Mouse (Mus musculus): ENCODE measurements at regions not wholly inside any gene's neighbourhood (a gene's known extent, or its start where the extent isn't known, plus 50 kb on each side); places are given as distances from the start of the nearest gene placed in this dataset.

GRCm38 (mm10) chr7:124914972-124915371 lies 529.5 kb upstream of the Kdm8 start:
- Histone ChIP-seq H3K9me3 (replicated peaks; ENCODE audit: low read length) (no peaks in the 10 kb centered on the region), H3K4me1 (replicated peaks; ENCODE audit: insufficient read depth, low read length) (no peaks in the 10 kb centered on the region), H3K27ac (no peak overlapping the region), H3K27me3 (ENCODE audit: insufficient read depth, low read length) (no peaks in the 10 kb centered on the region), H3K4me3 (replicated peaks; ENCODE audit: low read depth, low read length) (no peak overlapping the region), H3K9ac (ENCODE audit: low read depth, low read length) (no peak overlapping the region), H3K36me3 (ENCODE audit: insufficient read depth, low read length) (no peaks in the 10 kb centered on the region), H3K4me2 (ENCODE audit: low read length) (no peak overlapping the region)
- ATAC-seq (replicated peaks; ENCODE audit: low FRiP score, low read depth), result no peak
- DNase-seq (ENCODE audit: low spot score), result no peak
- TF ChIP-seq CTCF (IDR thresholded peaks at IDR 0.05; ENCODE audit: low read depth), result no peak
- WGBS, result 53% methylated on average over 6 of the region's 6 CpGs

GRCm38 (mm10) chr7:124915637-124916036 lies 528.8 kb upstream of the Kdm8 start:
- H3K4me3 ChIP-seq (replicated peaks; ENCODE audit: low read depth, low read length), result no peak overlapping the region
- TF ChIP-seq CTCF (IDR thresholded peaks at IDR 0.05; ENCODE audit: low read depth), result no peak
- no peak for DNase-seq (ENCODE audit: low spot score)
- no peak overlapping the region for H3K27ac ChIP-seq
- no peak overlapping the region for H3K9ac ChIP-seq (ENCODE audit: low read depth, low read length)
- ATAC-seq (replicated peaks; ENCODE audit: low FRiP score, low read depth), result no peak
- H3K27me3 ChIP-seq (ENCODE audit: insufficient read depth, low read length), result no peaks in the 10 kb centered on the region
- H3K36me3 ChIP-seq (ENCODE audit: insufficient read depth, low read length), result no peaks in the 10 kb centered on the region
- 81% methylated on average over 5 of the region's 5 CpGs for WGBS
- H3K4me1 ChIP-seq (replicated peaks; ENCODE audit: insufficient read depth, low read length), result no peaks in the 10 kb centered on the region
- no peak overlapping the region for H3K4me2 ChIP-seq (ENCODE audit: low read length)
- H3K9me3 ChIP-seq (replicated peaks; ENCODE audit: low read length), result no peaks in the 10 kb centered on the region

- Histone ChIP-seq H3K27me3 (ENCODE audit: insufficient read depth, low read length) (no peaks in the 10 kb centered on the region), H3K9me3 (replicated peaks; ENCODE audit: low read length) (no peaks in the 10 kb centered on the region), H3K36me3 (ENCODE audit: insufficient read depth, low read length) (no peaks in the 10 kb centered on the region), H3K4me3 (replicated peaks; ENCODE audit: low read depth, low read length) (no peak overlapping the region), H3K9ac (ENCODE audit: low read depth, low read length) (no peak overlapping the region), H3K4me2 (ENCODE audit: low read length) (no peak overlapping the region), H3K4me1 (replicated peaks; ENCODE audit: insufficient read depth, low read length) (no peaks in the 10 kb centered on the region), H3K27ac (no peak overlapping the region)
- no peak for TF ChIP-seq CTCF (IDR thresholded peaks at IDR 0.05; ENCODE audit: low read depth)
- ATAC-seq (replicated peaks; ENCODE audit: low FRiP score, low read depth) (no peak), DNase-seq (ENCODE audit: low spot score) (peak; percentile 73)
- 32% methylated on average over 5 of the region's 5 CpGs for WGBS
Measured at GRCm38 (mm10) chr7:124917606-124918120, 526.8 kb upstream of the Kdm8 start.

- Histone ChIP-seq H3K36me3 (ENCODE audit: insufficient read depth, low read length) (no peaks in the 10 kb centered on the region), H3K4me2 (ENCODE audit: low read length) (no peak overlapping the region), H3K27ac (no peak overlapping the region), H3K4me1 (replicated peaks; ENCODE audit: insufficient read depth, low read length) (no peaks in the 10 kb centered on the region), H3K9ac (ENCODE audit: low read depth, low read length) (no peak overlapping the region), H3K9me3 (replicated peaks; ENCODE audit: low read length) (no peaks in the 10 kb centered on the region), H3K4me3 (replicated peaks; ENCODE audit: low read depth, low read length) (no peak overlapping the region), H3K27me3 (ENCODE audit: insufficient read depth, low read length) (no peaks in the 10 kb centered on the region)
- TF ChIP-seq CTCF (IDR thresholded peaks at IDR 0.05; ENCODE audit: low read depth), result no peak
- DNase-seq (ENCODE audit: low spot score), result no peak
- ATAC-seq (replicated peaks; ENCODE audit: low FRiP score, low read depth), result 0 out of 2 replicates have a peak, but pooled peaks have one; percentile 29
- WGBS, result 77% methylated on average over 7 of the region's 7 CpGs
Measured at GRCm38 (mm10) chr7:124922806-124923205, 521.7 kb upstream of the Kdm8 start.

GRCm38 (mm10) chr7:124933573-124933972 lies 510.9 kb upstream of the Kdm8 start:
- no peak for TF ChIP-seq CTCF (IDR thresholded peaks at IDR 0.05; ENCODE audit: low read depth)
- H3K9me3 ChIP-seq (replicated peaks; ENCODE audit: low read length), result no peaks in the 10 kb centered on the region
- no peaks in the 10 kb centered on the region for H3K27me3 ChIP-seq (ENCODE audit: insufficient read depth, low read length)
- WGBS, result 60% methylated on average over 3 of the region's 3 CpGs
- no peak overlapping the region for H3K27ac ChIP-seq
- no peaks in the 10 kb centered on the region for H3K4me1 ChIP-seq (replicated peaks; ENCODE audit: insufficient read depth, low read length)
- H3K4me2 ChIP-seq (ENCODE audit: low read length), result no peak overlapping the region
- H3K4me3 ChIP-seq (replicated peaks; ENCODE audit: low read depth, low read length), result no peak overlapping the region
- H3K9ac ChIP-seq (ENCODE audit: low read depth, low read length), result no peak overlapping the region
- DNase-seq (ENCODE audit: low spot score) (no peak), ATAC-seq (replicated peaks; ENCODE audit: low FRiP score, low read depth) (no peak)
- no peaks in the 10 kb centered on the region for H3K36me3 ChIP-seq (ENCODE audit: insufficient read depth, low read length)

- no peak overlapping the region for H3K4me2 ChIP-seq (ENCODE audit: low read length)
- no peak overlapping the region for H3K27ac ChIP-seq
- 83% methylated on average over 1 of the region's 1 CpGs for WGBS
- DNase-seq (ENCODE audit: low spot score) (no peak), ATAC-seq (replicated peaks; ENCODE audit: low FRiP score, low read depth) (no peak)
- H3K27me3 ChIP-seq (ENCODE audit: insufficient read depth, low read length), result no peaks in the 10 kb centered on the region
- no peaks in the 10 kb centered on the region for H3K4me1 ChIP-seq (replicated peaks; ENCODE audit: insufficient read depth, low read length)
- H3K9me3 ChIP-seq (replicated peaks; ENCODE audit: low read length), result no peaks in the 10 kb centered on the region
- TF ChIP-seq CTCF (IDR thresholded peaks at IDR 0.05; ENCODE audit: low read depth), result no peak
- H3K4me3 ChIP-seq (replicated peaks; ENCODE audit: low read depth, low read length), result no peak overlapping the region
- H3K9ac ChIP-seq (ENCODE audit: low read depth, low read length), result no peak overlapping the region
- no peaks in the 10 kb centered on the region for H3K36me3 ChIP-seq (ENCODE audit: insufficient read depth, low read length)
Measured at GRCm38 (mm10) chr7:124939357-124939756, 505.1 kb upstream of the Kdm8 start.

- H3K9me3 ChIP-seq (replicated peaks; ENCODE audit: low read length), result no peaks in the 10 kb centered on the region
- H3K9ac ChIP-seq (ENCODE audit: low read depth, low read length), result no peak overlapping the region
- no peaks in the 10 kb centered on the region for H3K36me3 ChIP-seq (ENCODE audit: insufficient read depth, low read length)
- WGBS, result 32% methylated on average over 4 of the region's 4 CpGs
- ATAC-seq (replicated peaks; ENCODE audit: low FRiP score, low read depth) (no peak), DNase-seq (ENCODE audit: low spot score) (no peak)
- no peak overlapping the region for H3K27ac ChIP-seq
- H3K27me3 ChIP-seq (ENCODE audit: insufficient read depth, low read length), result no peaks in the 10 kb centered on the region
- H3K4me1 ChIP-seq (replicated peaks; ENCODE audit: insufficient read depth, low read length), result no peaks in the 10 kb centered on the region
- no peak overlapping the region for H3K4me3 ChIP-seq (replicated peaks; ENCODE audit: low read depth, low read length)
- TF ChIP-seq CTCF (IDR thresholded peaks at IDR 0.05; ENCODE audit: low read depth), result no peak
- no peak overlapping the region for H3K4me2 ChIP-seq (ENCODE audit: low read length)
Measured at GRCm38 (mm10) chr7:124941527-124941926, 502.9 kb upstream of the Kdm8 start.
